Mouse (Mus musculus): ENCODE measurements at regions not wholly inside any gene's neighbourhood (a gene's known extent, or its start where the extent isn't known, plus 50 kb on each side); places are given as distances from the start of the nearest gene placed in this dataset.

- ATAC-seq (ENCODE audit: low read depth) = no peak
- 88% methylated on average over 3 of the region's 3 CpGs for WGBS
- no peaks in the 10 kb centered on the region for H3K36me3 ChIP-seq (ENCODE audit: control insufficient read depth, insufficient read depth, low read length)
- no peaks in the 10 kb centered on the region for H3K27me3 ChIP-seq (replicated peaks; ENCODE audit: control insufficient read depth, insufficient read depth, low read length)
- no peaks in the 10 kb centered on the region for H3K9me3 ChIP-seq (ENCODE audit: control insufficient read depth, low read length)
- no peak overlapping the region for H3K27ac ChIP-seq (replicated peaks; ENCODE audit: low read depth, low read length)
- no peaks in the 10 kb centered on the region for H3K4me1 ChIP-seq (ENCODE audit: control insufficient read depth, insufficient read depth, low read length)
- no peak overlapping the region for H3K4me3 ChIP-seq (ENCODE audit: low read depth, low read length)
- no peak overlapping the region for H3K9ac ChIP-seq (ENCODE audit: low read depth, low read length)
- no peak for DNase-seq (ENCODE audit: low spot score)
- H3K4me2 ChIP-seq (ENCODE audit: low read depth, low read length) = no peak overlapping the region
Observed at GRCm38 (mm10) chr6:120614526-120614925, 51.6 kb upstream of the Cecr2 start.

- ATAC-seq (ENCODE audit: low read depth) = no peak
- 73% methylated on average over 7 of the region's 7 CpGs for WGBS
Observed at GRCm38 (mm10) chr6:120612346-120612745, 53.8 kb upstream of the Cecr2 start.

GRCm38 (mm10) chr6:120609858-120610257, 56.3 kb upstream of the Cecr2 start:
- DNase-seq (ENCODE audit: low spot score) (no peak), ATAC-seq (ENCODE audit: low read depth) (no peak)

More at GRCm38 (mm10) chr6:120612346-120612745, 53.8 kb upstream of the Cecr2 start:
- Histone ChIP-seq H3K9ac (ENCODE audit: low read depth, low read length) (no peak overlapping the region), H3K36me3 (ENCODE audit: control insufficient read depth, insufficient read depth, low read length) (no peaks in the 10 kb centered on the region), H3K4me3 (ENCODE audit: low read depth, low read length) (no peak overlapping the region), H3K27ac (replicated peaks; ENCODE audit: low read depth, low read length) (no peak overlapping the region), H3K4me1 (ENCODE audit: control insufficient read depth, insufficient read depth, low read length) (no peaks in the 10 kb centered on the region), H3K9me3 (ENCODE audit: control insufficient read depth, low read length) (no peaks in the 10 kb centered on the region), H3K4me2 (ENCODE audit: low read depth, low read length) (no peak overlapping the region), H3K27me3 (replicated peaks; ENCODE audit: control insufficient read depth, insufficient read depth, low read length) (no peaks in the 10 kb centered on the region)
- no peak for DNase-seq (ENCODE audit: low spot score)

GRCm38 (mm10) chr6:120605471-120605870, 60.7 kb upstream of the Cecr2 start:
- DNase-seq (ENCODE audit: low spot score) = no peak
- no peaks in the 10 kb centered on the region for H3K4me1 ChIP-seq (ENCODE audit: control insufficient read depth, insufficient read depth, low read length)
- H3K27me3 ChIP-seq (replicated peaks; ENCODE audit: control insufficient read depth, insufficient read depth, low read length) = 0 out of 2 replicates have a peak, but pooled peaks cover 2% of the 10 kb centered on the region
- no peak overlapping the region for H3K4me2 ChIP-seq (ENCODE audit: low read depth, low read length)
- no peaks in the 10 kb centered on the region for H3K9me3 ChIP-seq (ENCODE audit: control insufficient read depth, low read length)
- WGBS = 100% methylated on average over 2 of the region's 2 CpGs
- H3K9ac ChIP-seq (ENCODE audit: low read depth, low read length) = no peak overlapping the region
- ATAC-seq (ENCODE audit: low read depth) = no peak
- no peaks in the 10 kb centered on the region for H3K36me3 ChIP-seq (ENCODE audit: control insufficient read depth, insufficient read depth, low read length)
- no peak overlapping the region for H3K4me3 ChIP-seq (ENCODE audit: low read depth, low read length)
- no peak overlapping the region for H3K27ac ChIP-seq (replicated peaks; ENCODE audit: low read depth, low read length)

More at GRCm38 (mm10) chr6:120609858-120610257, 56.3 kb upstream of the Cecr2 start:
- H3K27ac ChIP-seq (replicated peaks; ENCODE audit: low read depth, low read length) = no peak overlapping the region
- no peak overlapping the region for H3K4me2 ChIP-seq (ENCODE audit: low read depth, low read length)
- H3K36me3 ChIP-seq (ENCODE audit: control insufficient read depth, insufficient read depth, low read length) = no peaks in the 10 kb centered on the region
- no peaks in the 10 kb centered on the region for H3K9me3 ChIP-seq (ENCODE audit: control insufficient read depth, low read length)
- no peak overlapping the region for H3K9ac ChIP-seq (ENCODE audit: low read depth, low read length)
- no peaks in the 10 kb centered on the region for H3K4me1 ChIP-seq (ENCODE audit: control insufficient read depth, insufficient read depth, low read length)
- 0 out of 2 replicates have a peak, but pooled peaks cover 2% of the 10 kb centered on the region for H3K27me3 ChIP-seq (replicated peaks; ENCODE audit: control insufficient read depth, insufficient read depth, low read length)
- WGBS = 85% methylated on average over 4 of the region's 4 CpGs
- no peak overlapping the region for H3K4me3 ChIP-seq (ENCODE audit: low read depth, low read length)

- H3K4me3 ChIP-seq (ENCODE audit: low read depth, low read length) = no peak overlapping the region
- no peak for ATAC-seq (ENCODE audit: low read depth)
- DNase-seq (ENCODE audit: low spot score) = peak; percentile 9
Observed at GRCm38 (mm10) chr6:120604020-120604958, 61.9 kb upstream of the Cecr2 start.

GRCm38 (mm10) chr6:120603454-120603853, 62.7 kb upstream of the Cecr2 start:
- H3K4me3 ChIP-seq (ENCODE audit: low read depth, low read length) = no peak overlapping the region
- H3K36me3 ChIP-seq (ENCODE audit: control insufficient read depth, insufficient read depth, low read length) = no peaks in the 10 kb centered on the region
- no peak overlapping the region for H3K4me2 ChIP-seq (ENCODE audit: low read depth, low read length)
- no peak for ATAC-seq (ENCODE audit: low read depth)
- H3K27ac ChIP-seq (replicated peaks; ENCODE audit: low read depth, low read length) = no peak overlapping the region
- 0 out of 2 replicates have a peak, but pooled peaks cover 2% of the 10 kb centered on the region for H3K27me3 ChIP-seq (replicated peaks; ENCODE audit: control insufficient read depth, insufficient read depth, low read length)
- no peak overlapping the region for H3K9ac ChIP-seq (ENCODE audit: low read depth, low read length)
- no peaks in the 10 kb centered on the region for H3K9me3 ChIP-seq (ENCODE audit: control insufficient read depth, low read length)
- WGBS = 55% methylated on average over 2 of the region's 2 CpGs
- H3K4me1 ChIP-seq (ENCODE audit: control insufficient read depth, insufficient read depth, low read length) = no peaks in the 10 kb centered on the region
- peak; percentile 13 for DNase-seq (ENCODE audit: low spot score)

More at GRCm38 (mm10) chr6:120604020-120604958, 61.9 kb upstream of the Cecr2 start:
- Histone ChIP-seq H3K27ac (replicated peaks; ENCODE audit: low read depth, low read length) (no peak overlapping the region), H3K4me2 (ENCODE audit: low read depth, low read length) (no peak overlapping the region), H3K4me1 (ENCODE audit: control insufficient read depth, insufficient read depth, low read length) (no peaks in the 10 kb centered on the region), H3K9ac (ENCODE audit: low read depth, low read length) (no peak overlapping the region), H3K9me3 (ENCODE audit: control insufficient read depth, low read length) (no peaks in the 10 kb centered on the region), H3K36me3 (ENCODE audit: control insufficient read depth, insufficient read depth, low read length) (no peaks in the 10 kb centered on the region), H3K27me3 (replicated peaks; ENCODE audit: control insufficient read depth, insufficient read depth, low read length) (0 out of 2 replicates have a peak, but pooled peaks cover 2% of the 10 kb centered on the region)
- 54% methylated on average over 6 of the region's 6 CpGs for WGBS

- 85% methylated on average over 2 of the region's 2 CpGs for WGBS
- no peak for ATAC-seq (ENCODE audit: low read depth)
- no peaks in the 10 kb centered on the region for H3K9me3 ChIP-seq (ENCODE audit: control insufficient read depth, low read length)
Observed at GRCm38 (mm10) chr6:120600376-120600775, 65.8 kb upstream of the Cecr2 start.

GRCm38 (mm10) chr6:120598471-120598870, 67.4 kb upstream of the Hdhd5 start:
- no peak for ATAC-seq (ENCODE audit: low read depth)
- DNase-seq (ENCODE audit: low spot score) = no peak
- Histone ChIP-seq H3K4me1 (ENCODE audit: control insufficient read depth, insufficient read depth, low read length) (no peaks in the 10 kb centered on the region), H3K27me3 (replicated peaks; ENCODE audit: control insufficient read depth, insufficient read depth, low read length) (no peaks in the 10 kb centered on the region), H3K9me3 (ENCODE audit: control insufficient read depth, low read length) (no peaks in the 10 kb centered on the region), H3K27ac (replicated peaks; ENCODE audit: low read depth, low read length) (no peak overlapping the region), H3K4me2 (ENCODE audit: low read depth, low read length) (no peak overlapping the region), H3K36me3 (ENCODE audit: control insufficient read depth, insufficient read depth, low read length) (no peaks in the 10 kb centered on the region), H3K9ac (ENCODE audit: low read depth, low read length) (no peak overlapping the region), H3K4me3 (ENCODE audit: low read depth, low read length) (no peak overlapping the region)
- 74% methylated on average over 2 of the region's 2 CpGs for WGBS

More at GRCm38 (mm10) chr6:120600376-120600775, 65.8 kb upstream of the Cecr2 start:
- Histone ChIP-seq H3K27me3 (replicated peaks; ENCODE audit: control insufficient read depth, insufficient read depth, low read length) (no peaks in the 10 kb centered on the region), H3K4me2 (ENCODE audit: low read depth, low read length) (no peak overlapping the region), H3K27ac (replicated peaks; ENCODE audit: low read depth, low read length) (no peak overlapping the region), H3K9ac (ENCODE audit: low read depth, low read length) (no peak overlapping the region), H3K4me3 (ENCODE audit: low read depth, low read length) (no peak overlapping the region), H3K36me3 (ENCODE audit: control insufficient read depth, insufficient read depth, low read length) (no peaks in the 10 kb centered on the region), H3K4me1 (ENCODE audit: control insufficient read depth, insufficient read depth, low read length) (no peaks in the 10 kb centered on the region)
- DNase-seq (ENCODE audit: low spot score) = no peak
